Mouse (Mus musculus) kidney, postnatal 10 days (tissue): ENCODE data around the gene Ttc3.
"Not testable (repeated sequence)": the region's sequence is repeated elsewhere in the genome, so short reads cannot be mapped to it uniquely, and the experiment has no call there.

Experiments
- DNase-seq: peaks from one replicate; pipeline ENCODE4 v3.0.0; 2021; ENCODE audit warnings: mixed read lengths

Gene Ttc3

DNA sequence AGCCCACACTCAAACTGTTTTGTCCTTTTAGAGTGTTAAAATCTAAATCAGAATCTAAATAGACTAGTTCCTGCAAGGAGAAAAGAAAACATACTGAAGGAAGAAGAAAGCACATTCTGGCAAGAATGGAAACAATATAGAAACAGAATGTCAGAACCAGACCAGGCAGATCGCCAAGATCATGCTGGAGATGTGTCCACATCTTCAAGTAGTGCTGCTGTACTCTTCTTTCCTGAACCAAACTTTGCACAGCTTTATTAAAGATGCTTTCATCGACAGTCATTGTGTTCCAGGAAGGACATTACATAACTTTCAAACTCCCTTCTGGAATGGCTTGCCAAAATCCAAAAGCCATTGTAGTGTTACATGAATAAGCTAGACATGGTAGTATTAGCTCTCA lies 66.4 kb downstream of the Ttc3 start:
- DNase-seq = no peak

DNA sequence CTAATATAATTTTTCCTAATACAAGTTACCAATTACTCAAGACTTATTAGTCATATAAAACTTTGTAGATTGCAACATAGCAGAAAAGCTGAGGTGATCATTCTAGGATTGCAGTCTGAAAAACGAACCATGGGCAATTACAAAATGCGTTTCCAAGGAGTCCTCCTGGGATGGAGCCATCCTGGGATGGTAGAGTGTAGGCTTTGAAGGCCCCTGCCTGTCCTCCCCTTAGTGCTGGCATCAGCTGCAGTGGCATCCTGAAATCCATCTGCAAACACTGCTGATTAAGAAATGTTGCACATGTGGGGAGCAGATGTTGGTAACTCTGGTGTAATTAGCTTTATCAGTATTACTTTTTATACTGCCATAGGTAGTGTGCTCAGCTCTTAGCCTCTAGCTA lies 70.9 kb downstream of the Ttc3 start:
- DNase-seq = no peak

DNA sequence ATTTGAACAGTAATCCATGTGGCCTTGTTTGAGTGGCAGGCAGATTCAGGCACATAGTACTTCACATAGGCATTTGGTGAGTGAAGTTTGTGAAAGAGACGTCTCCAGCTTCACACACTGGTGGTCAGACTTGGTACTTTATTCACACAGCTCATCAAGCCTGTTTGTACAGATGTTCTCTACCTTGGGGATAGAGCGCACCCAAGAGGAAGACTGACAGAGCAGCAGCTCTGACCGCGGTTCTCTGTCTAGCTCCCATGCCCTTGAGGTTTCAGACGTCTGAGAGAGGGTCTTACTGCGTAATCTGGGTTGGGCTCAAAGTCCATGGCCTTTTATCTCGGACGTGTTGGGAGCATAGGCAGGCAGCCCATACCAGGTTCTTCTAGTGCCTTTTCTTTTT lies 78.7 kb downstream of the Ttc3 start:
- DNase-seq = no peak

DNA sequence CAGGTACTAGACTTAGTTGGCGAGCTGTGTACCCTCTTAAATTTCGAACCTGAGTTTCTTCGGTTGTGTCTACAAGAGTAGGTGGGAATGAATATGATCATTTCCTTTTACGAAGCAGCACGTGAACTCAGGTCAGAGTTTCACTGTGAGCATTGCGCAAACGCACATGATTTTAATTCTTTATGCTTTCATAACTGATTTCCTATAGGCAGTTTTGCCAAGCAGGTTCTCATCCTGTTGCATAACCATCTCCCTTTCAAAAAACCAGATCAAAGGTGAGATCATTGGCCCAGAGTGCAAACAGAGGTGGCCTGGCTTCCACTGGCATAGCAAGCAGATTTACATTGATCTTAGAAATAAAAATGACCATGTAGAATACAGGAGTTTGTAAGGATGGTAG lies 79.2 kb downstream of the Ttc3 start:
- no peak for DNase-seq

DNA sequence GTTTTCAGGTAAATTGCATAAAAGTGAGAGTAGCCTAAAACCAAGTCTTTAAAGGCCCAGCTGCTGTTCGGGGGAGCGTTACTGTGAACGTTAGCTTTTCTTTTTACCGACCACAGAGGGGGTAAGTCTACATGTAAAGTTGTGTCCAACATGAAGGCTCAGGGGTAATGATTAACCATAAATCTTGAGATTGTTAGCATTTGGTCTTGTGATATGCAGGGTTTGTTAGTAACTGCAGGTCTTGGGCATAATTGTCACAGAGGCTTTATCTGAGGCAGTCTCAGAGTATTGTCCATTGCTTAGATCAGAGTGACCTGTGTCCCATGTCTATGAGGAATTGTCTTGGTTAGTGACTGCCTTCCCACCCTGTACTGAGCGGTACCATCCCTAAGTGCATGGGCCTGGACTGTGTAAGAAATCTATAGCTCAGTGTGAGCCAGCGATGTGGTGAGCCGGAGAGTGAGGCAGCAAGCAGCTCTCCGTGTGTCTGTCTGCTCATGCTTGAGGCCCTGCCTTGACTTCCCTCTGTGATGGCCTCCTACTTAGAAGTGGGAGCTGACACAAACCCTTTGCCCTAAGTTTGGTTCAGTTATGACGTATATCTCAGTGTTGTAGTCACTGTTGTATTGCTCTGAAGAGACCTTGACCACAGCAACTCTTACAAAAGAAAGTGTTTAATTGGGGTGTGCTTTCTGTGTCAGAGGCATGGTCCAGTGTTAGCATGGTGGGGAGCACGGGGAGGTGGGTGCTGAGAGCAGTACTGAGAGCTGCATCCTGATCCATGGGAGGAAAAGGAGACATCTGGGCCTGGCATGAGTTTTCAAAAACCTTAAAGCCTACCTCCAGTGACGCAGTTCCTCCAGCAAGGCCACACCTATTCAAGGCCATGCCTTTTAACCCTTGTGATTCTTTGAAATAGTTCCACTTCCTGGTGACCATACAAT lies 81.4 kb downstream of the Ttc3 start:
- DNase-seq = no peak

DNA sequence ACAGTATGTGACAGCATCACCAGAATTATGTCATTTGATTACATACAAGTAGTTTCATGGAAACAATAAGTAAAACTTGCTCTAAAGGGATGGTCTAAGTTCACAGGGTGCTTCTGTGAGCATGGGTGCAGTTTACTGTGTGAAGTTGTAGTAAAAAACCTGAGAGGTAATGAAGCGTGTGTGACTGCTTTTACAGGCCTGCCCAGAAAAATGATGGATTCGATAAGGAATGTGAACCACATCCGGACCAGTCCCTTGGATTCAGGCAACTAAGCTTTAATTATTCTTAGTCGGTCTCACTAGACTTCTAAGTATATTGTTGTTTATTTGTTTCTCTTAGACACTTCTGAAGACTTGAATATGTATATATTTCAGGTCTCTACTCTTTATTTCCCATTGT lies 82.3 kb downstream of the Ttc3 start:
- DNase-seq = no peak

DNA sequence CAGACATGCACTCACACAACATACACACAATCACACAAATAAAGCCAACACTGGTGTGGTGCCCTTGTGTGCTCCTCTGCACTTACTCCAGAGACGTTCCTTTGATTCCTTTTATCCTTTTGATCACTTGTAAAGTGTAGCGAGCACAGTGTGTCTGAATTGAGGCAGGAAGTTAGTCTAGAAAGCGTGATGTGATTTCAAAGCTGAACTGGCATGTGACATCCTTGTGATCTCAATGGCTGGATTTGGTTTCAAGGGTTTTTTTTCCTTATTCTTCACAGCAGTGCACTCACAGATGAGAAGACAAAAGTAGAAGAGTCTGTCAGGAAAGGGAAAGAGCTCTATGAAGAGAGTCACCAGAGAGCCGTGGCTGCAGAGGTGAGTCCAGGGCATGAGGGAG lies 83.7 kb downstream of the Ttc3 start:
- no peak for DNase-seq

DNA sequence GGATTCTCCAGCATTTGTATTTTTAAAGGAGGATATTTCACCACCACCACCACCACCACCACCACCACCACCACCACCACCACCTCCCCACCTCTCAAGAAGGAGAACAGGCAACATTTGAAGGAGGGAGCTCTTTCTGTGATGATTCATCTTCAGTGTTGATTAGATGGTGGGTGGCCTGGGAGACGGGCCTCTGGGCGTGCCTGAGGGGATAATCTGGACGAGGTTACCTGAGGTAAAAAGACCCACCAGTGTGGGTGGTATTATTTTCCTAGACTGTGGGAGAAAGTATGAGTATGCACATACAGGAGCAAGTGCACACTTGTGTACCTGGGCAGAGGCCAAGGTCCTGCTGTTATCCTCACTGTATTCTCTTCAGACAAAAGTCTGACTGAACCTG lies 93.6 kb downstream of the Ttc3 start:
- no peak for DNase-seq

DNA sequence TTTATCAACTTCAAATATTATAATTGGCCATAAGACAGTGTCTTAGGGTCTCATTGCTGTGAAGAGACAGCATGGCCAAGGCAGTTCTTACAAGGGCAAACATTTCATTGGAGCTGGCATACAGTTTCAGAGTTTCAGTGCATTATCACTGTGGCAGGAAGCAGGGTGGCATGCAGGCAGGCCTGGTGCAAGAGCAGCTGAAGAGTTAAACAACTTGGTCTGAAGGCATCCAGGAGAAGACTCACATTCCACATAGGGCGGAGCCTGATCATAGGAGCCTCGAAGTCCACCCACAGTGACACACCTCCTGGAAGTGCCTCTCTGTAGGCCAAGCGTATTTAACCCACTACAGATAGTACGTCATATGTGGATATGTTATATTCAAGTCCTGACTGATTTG lies 95.5 kb downstream of the Ttc3 start:
- DNase-seq = no peak

DNA sequence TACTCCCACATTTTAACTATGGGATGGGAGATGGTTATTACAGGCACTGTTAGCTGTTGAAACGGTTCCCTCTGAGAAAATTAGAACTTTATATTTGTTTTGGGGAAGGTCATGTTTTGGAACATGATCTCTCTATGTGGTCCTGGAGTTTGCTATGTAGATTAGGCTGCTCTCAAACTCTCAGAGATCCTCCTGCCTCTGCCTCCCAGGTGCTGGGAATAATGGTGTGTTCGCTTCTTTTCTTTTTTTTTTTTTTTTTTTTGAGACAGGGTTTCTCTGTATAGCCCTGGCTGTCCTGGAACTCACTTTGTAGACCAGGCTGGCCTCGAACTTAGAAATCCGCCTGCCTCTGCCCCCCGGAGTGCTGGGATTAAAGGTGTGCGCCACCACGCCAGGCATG lies 95.9 kb downstream of the Ttc3 start:
- DNase-seq = not testable (repeated sequence)

DNA sequence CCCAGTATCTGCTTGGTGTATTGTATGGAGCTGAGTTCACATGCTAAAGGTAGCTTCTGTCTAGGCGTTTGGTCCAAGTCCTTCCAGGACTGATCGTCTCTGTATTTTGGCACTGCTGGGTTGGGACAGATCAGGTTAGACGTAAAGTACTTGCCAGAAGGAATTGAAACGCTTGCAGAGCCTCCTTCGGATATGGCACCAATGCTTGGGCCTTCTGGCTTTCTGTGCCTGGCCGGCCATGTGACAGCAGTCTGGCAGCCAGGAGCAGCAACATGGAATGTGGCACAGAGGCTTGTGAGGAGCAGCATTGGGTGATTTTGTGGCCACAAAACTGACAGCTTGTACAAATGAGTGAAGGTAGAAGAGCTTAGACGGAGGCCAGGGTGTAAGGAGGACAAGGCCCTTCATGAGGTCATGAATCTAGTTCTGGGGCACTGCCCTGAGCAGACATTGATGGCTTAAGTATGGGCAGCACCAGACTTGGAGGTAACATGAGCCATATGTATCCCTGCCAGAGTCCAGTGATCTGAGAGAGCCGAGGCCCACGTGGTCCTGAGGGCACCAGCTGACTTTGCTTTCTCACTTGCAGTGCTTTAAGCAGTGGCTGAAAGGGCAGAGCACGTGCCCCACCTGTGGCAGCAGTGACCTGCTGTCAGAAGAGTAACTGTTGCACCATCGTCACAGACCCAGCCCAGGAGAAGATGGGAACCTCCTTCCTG lies 97.1 kb downstream of the Ttc3 start:
- no peak for DNase-seq

DNA sequence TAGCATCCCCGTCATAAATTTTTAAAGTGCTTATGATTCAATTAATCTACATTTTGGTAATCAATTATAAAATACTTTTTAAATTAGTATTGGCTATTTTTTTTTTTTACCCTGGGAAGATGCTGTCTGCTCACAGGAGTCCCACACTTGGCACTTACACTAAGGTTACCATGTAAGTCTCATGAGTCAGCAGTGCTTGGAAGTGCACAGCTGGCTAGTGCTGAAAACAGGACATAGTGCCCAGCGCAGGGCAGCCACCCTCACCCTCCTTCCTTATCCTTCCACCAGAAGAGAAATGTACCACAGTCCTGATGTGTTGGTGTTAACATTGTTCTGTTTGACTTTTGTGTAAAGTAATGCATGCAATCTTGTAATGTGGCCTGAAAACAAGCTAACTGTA lies 98.0 kb downstream of the Ttc3 start:
- DNase-seq = no peak

DNA sequence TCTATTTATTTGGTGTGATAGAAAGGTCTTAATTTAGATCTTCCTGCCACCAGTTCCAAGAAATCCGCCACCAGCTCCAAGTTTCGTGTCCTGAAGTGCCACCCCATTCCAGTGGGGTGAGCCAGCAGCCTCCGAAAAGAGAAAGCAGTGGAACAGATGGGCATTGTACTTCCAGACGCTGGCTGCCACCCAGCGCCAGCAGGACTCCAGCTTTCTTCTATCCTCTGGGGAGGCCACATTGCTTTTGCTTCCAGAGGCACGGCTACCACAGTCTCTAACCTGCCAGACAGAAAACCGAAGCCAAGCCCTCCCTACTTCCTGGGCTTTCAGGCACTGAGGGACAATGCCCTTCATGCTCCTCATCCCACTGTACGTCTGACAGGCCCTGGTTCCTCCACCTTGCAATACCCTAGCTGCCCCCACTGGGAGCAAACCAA lies 102.1 kb downstream of the Ttc3 start:
- peak; percentile 25 for DNase-seq

DNA sequence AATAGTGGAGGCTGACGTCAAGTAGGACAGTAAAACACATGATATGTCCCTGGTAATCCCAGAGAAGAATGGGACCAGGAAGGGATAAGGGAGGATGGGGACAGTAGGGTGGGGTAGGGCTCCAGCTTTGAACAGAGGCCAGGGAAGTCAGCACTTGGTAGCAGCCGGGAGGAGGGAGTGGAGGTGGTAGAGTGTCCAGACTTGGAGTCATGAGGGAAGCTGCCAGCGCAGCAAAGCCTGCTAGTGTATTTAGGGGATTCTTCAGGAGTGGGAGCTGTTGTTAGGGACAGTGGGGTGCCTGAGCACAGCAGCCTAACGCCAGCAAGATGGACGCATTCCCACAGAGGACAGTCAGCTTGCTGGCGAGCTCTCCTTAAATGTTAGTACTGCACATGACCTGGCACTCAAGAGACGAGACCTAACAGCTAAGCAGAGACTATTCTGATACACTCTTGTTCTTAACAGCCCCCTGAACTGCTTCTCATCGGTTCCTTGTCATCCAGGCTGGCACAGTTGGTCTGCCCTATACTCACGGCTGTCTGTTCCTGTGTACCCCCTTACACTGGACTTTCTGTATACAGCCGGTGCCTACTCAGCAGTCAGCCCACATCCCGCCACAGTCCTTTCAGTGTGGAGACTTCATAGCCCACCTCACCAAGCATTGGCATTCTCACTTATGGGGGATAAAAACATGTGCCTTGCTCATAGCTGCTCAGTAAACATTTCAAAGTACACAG lies 102.8 kb downstream of the Ttc3 start:
- DNase-seq = no peak

DNA sequence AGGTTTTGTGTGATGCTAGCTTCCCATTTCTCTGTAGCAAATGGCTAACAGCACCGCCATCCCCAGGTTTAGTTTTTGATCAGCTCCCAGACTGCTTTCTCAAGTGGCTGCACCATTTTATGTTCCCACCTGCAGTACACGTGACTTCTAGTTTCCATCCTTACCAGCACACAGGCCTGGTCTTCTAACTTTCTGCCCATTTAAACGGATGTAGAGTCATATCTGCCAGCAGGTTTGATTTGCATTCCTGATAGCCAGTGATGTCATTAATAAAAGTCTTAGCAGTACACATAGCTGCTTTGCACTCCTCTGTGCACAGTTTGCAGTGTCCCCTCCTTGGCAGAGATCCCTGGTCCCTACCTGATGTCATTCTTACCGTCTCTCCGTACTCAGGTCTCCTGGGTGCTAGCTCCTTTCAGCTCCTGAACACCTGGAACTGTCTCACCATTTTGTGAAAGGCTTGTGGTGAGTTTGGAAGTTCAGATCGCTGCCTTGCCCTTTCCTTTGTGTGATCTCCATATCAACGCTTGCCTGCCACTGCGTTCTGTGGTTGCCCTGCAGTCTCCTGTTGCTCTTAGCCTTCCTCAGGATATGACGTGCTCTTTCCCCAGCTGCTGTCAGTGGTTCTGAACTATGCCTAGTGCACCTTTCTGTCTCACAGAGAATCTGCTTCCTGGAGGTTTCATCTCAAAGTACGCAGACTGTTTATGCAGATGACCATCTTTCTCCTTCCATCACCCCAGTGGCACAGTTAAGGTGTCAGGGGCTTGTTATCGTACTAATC lies 114.5 kb downstream of the Ttc3 start:
- DNase-seq = no peak

DNA sequence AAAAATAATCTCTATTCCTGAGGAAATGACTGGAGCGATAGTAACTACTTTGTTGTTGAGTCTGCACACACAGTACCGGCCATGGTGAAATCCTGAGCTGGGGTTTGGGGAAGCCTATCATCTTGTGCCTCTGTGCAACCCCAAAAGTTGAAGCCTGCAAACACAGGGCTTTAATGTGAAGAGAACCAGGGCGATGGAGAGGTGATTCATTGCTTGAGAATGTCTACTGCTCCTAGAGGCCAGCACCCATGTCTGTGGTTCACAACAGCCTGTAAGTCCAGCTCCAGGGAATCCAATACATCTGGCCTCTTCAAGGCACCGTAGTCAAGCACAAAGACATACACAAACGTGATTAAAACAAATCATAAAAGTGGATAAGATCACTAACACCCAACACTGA lies 116.9 kb downstream of the Ttc3 start:
- DNase-seq = no peak

DNA sequence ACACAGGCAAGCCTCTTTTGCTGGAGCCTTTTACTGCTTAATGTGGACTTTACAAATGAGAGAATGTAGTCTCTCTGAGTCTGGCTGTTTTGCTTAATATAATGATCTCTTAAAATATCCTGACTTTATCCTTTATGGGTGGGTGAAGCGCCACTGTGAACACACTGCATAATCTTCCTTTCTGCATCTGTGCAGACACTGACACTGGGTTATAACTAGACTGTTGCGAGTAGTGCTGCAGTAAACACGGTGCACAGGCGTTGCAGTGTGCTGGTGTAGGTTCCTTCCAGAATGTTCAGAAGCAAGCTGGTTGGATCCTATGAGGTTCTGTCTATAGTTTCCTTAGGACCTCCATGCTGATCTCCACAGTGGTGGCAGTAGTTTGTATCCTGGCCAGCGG lies 118.9 kb downstream of the Ttc3 start:
- no peak for DNase-seq

DNA sequence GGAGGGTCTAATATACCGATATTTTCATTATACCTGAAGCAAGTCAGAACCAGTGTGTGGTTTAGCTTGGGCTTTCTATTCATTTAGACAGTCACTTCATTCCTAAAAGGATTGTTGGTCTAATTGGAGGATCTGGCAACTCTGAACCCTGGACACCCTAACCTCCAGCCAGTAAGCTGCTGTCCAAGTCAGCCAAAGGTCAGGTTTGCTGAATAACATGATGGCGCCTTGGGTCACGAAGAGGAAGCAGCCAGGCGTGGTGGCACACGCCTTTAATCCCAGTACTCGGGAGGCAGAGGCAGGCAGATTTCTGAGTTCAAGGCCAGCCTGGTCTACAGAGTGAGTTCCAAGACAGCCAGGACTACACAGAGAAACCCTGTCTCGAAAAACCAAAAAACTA lies 126.8 kb downstream of the Ttc3 start:
- DNase-seq = not testable (repeated sequence)

DNA sequence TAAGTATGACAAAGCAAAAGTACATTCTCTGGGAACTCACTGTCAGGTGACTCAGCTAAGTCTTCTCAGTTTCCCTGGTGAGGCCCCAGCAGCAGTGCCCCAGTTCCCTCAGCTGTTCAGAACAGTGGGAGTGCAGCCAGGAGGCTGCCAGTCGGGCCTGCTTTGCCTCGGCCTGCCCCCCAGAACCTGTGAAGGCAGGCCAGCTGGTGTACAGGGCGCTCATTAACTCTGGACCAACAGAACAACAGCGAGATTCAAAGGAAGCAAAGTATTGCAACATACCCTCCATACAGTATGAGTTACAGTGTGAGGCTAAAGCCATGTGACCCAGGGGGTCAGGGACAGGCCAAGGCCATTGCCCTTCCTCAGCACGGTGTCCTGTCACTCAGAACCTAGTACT lies 127.5 kb downstream of the Ttc3 start:
- peak; percentile 58 for DNase-seq

DNA sequence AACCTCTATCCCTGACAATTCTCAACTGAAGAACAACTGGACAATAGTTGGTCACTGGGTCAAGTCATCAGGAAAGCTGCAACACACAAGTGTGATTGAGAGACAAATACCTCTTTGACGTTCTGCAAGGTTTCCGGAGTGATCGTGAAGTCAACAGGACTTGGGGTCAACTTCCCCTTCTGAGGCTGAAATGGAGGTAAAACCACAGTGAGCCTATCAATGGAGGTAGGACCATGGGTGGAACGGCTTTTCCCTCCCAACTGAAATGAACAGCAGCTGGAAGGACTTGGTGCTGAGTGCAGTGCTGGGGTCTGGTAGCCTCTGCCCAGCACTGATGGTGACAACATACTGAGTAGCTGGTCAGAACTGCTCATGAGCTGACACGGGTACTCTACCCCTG lies 133.8 kb downstream of the Ttc3 start:
- no peak for DNase-seq

DNA sequence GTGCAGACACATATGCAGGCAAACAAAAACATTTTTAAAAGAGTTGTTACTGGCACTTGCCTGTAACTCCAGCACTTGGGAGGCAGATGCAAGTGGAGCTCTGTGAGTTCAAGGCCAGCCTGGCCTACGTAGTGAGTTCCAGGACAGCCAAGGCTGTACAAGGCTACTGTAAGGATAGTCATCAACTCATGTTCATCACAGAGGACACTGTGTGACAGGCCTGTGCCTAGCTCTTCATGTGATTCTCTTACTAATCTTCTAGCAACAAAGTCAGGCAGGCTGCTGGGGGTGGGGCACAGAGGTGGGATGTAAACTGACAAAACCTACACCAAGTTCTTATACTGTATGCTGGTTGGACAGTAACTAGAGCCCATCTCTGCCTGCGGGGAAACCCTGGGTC lies 136.7 kb downstream of the Ttc3 start:
- no peak for DNase-seq

DNA sequence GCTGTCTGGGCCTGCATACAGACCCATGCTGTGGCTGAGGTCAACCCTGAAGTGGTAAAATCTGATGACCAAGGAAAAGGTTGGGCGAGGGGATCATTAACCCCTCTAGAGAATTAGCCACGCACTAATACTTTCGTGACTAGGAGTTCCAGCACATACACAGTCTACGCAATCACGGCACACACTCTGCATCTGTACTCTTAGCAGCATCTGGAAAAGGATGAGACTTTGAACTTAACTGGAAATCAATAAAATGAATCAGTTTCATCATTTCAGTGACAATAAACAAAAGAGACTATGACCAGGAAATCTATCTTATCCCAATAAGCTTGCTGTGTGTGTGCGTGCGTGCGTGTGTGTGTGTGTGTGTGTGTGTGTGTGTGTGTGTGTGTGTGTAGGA lies 138.4 kb downstream of the Ttc3 start:
- DNase-seq = no peak

DNA sequence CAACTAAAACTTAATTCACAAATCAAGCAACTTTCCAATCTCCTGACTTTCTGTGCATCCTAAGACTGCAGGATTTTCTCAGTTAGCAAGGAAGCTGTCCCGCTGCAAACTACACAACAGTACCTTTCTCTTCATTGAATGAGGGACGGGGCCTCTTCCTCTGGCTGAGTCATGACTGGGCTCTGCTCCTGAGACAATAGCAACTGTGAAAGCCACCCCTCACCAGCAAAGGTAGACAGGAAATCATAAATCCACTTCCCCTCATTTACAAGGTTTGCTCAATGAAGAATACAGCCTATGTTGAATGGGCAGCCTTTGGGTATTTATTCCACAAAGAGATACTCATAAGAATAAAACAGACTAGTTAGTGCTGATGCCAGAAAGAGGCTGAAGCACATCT lies 139.6 kb downstream of the Ttc3 start:
- peak; percentile 30 for DNase-seq
